Mouse (Mus musculus) cerebellum, adult 11-12 months (tissue): ENCODE results near the gene Sos2.

Experiments
- DNase-seq: peaks from one replicate; pipeline ENCODE4 v3.0.0; 2022

Sos2 gene

DNA sequence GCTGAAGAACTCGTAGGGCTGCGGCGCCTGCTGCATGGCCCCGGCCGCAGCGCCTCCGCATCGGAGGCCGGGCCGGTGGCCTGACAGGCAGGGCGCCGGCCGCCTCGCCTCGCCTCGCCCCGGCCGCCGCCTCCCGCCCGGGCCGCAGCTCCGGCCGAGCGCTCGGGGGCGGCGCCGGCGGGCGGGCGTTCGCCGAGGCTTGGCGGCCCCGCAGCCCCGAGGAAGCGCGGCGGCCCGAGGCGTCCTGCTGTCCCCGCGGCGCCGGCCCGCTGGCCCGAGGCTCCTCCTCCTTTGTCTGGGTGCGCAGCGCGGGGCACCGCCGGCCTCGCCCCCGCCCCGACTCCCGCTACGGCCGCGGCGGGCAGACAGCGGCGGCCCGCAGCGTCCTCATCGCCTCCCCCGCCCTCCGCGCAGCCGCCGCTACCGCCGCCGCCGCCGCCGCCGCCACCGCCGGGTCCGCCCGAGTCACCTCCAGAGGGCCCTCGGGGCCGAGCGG, at the start of gene Sos2:
TSS of gene Sos2 (minus strand) at position 287 of the 496 bp plus-strand sequence.
- peak; percentile 78 for DNase-seq

DNA sequence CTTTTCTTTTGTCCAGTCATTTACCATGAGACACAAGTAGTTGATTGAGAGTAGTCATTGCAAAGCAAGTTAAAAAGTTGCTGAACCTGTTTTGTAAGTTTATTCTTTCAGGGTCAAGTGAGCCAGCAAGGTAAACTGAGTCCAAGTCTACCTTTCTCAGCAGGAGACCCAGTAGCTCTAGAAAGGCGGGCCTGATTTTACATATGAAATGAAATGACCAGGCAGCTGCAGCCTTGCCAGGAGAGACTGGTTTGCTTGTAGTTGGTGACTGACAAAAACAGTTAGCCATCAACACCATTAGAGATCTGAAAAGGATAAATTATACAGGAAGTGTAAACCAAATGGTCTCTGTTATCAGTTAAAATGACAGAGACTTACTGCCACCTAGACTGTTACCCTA, 48.7 kb upstream of the Sos2 start:
- no peak for DNase-seq

DNA sequence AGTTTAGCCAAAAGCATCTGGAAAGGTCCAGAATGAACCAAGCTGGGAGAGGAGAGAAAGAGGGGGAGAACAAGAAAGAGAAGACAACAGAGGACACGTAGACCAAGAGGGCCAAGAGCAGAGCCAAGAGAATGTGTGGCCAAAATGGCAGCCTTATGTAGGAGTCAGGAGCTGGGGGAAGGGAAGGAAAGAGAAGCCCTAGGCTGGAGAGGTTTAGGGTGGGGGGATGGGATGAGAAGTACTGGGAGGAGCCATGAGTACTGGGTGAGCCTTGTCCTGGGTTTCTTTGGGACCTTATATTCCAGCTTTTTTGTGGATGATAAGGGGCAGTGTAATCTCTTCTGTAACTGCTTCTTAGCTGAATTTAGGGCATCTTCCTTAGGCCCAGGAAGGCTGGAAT, 47.6 kb upstream of the Sos2 start:
- DNase-seq: no peak

- DNase-seq: peak; percentile 96
Observed at GRCm38 (mm10) chr12:69724711-69725460, 43.2 kb upstream of the Sos2 start, which contains the start of the genes L2hgdh and Atp5s. Gene L2hgdh, minus strand, starts transcription at chr12:69724873. Gene Atp5s, plus strand, starts transcription at chr12:69724950.

- peak; percentile 17 for DNase-seq
Observed at GRCm38 (mm10) chr12:69724018-69724710, 42.5 kb upstream of the Sos2 start.

- peak; percentile 18 for DNase-seq
Observed at GRCm38 (mm10) chr12:69723376-69723775, 41.7 kb upstream of the Sos2 start.

DNA sequence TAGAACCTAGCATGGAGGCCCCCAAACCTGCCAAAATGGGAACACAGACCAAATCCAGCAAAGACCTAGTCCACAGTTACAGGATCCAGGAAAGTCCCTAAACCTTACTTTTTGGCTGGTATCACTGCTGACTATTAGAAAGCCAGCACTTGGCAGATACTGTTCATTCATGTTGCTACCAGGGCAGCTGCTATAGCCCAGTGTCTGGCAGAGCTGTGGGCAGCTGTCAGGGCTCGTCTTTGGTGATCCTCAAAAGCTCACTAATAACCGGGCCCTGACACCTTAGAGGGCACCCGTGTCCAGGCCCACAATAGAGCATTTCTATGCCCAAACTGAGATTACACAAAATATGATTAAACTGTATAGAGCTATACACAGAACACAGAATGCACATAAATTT, 41.2 kb upstream of the Sos2 start:
- no peak for DNase-seq

- no peak for DNase-seq
Observed at GRCm38 (mm10) chr12:69713628-69714027, 32.0 kb upstream of the Sos2 start.

- DNase-seq: no peak
Observed at GRCm38 (mm10) chr12:69704799-69705458, 23.3 kb upstream of the Sos2 start.

DNA sequence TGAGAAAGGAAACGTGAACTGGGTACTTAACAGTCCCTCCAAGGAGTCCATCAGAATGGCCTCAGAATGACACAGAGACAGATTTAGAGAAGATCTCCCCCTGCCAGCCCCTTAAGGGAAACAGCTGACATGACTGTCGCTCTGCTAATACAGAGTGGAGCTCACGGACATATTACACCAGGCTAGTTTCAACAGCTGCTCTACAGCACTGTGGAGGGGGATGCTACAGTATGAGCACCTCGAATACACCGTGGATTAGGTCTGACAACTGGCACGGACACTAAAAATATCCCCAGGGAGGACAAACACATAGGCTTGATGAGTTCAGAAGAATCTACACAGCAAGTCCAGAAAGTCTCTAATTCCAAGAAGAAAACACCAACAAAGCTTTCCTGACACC, 16.7 kb upstream of the Sos2 start:
- DNase-seq: no peak

- DNase-seq: no peak
Observed at GRCm38 (mm10) chr12:69696746-69697145, 15.1 kb upstream of the Sos2 start.

GRCm38 (mm10) chr12:69693471-69693870, 11.8 kb upstream of the Sos2 start:
- no peak for DNase-seq

GRCm38 (mm10) chr12:69690714-69691113, 9.1 kb upstream of the Sos2 start:
- DNase-seq: no peak

DNA sequence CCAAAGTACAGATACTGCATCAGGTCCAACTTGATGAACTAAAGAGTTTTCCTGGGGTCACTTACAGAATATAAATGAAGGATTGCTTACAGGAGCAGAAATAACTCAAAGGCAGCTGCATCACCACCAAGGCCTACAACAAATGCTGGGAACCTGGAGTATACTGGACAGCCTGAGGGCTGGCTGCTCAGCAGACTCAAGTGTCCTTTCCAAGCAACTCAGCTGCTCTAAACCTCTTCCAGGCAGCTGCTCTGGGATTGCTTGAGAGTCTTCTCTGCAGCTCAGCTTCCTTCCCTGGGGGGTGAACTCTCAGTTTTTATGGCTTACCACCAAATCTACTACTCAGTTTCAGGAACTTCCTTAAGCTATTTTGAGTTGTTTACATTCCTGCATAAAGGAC, 7.4 kb upstream of the Sos2 start:
- DNase-seq: no peak

- DNase-seq: no peak
Observed at GRCm38 (mm10) chr12:69688368-69688767, 6.7 kb upstream of the Sos2 start.

- peak; percentile 92 for DNase-seq
Observed at GRCm38 (mm10) chr12:69683537-69683936, 1.9 kb upstream of the Sos2 start.

DNA sequence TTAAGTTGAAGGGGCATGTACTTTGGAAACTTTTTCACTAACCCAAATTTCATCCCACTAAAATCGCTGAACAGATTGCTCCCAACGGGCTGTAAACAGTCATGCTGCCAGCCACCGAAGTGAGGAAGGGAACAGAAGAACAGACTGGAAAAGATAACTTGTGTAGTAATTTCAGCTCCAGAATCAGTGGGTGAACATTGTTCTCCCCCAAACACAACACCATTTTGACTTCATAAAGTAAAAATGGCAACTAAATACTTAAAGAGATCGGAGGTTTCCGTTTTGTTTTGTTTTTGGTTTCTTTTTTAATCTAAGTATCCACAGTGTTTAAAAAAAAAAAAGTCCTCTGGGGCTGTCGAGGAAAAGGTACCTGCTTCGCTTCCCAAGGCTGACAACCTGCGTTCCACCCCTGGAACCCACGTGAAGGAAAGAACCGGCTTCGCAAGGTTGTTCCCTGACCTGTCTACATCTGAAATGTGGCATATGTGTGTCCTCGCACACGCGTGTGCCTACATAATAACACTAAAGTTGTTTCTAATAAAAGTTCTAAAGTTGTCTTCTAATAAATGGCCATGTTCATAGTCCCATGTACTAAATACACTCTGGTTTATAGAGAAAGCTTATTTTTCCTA, 1.3 kb upstream of the Sos2 start:
- no peak for DNase-seq

DNA sequence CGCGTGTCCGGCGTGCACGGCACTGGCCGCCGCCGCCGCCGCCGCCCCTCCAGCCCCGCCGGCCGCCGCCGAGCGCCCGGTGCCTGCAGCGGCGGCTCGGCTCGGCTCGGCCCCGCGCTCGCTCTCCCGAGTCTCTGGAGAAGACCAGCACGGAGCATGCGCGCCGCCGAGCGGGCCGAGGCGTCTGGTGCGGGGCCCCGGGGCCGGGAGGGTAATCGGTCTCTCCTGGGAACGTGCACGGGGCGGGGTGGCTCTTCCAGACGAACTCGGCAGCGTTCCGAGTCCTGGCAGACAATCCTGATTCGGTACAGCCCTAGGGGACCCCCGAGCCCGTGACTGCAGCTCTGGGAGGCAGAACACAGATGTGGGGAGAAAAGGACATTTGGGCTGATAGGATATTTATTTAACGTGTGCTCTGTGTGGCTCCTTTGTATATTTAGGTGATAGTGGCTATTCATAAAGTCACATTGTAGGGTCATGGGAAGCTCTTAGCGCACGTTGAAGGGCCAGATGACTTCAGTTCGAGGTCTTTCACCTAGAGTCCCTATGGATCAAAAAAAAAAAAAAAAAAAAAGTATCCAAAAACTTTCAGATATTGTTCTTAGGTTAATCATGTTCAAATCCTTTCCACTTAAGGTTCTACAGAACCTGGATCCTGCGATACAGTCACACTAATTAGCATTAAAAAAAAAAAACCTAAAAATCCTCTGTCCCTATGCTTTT, 574 bp upstream of the Sos2 start:
- DNase-seq: peak; percentile 89

DNA sequence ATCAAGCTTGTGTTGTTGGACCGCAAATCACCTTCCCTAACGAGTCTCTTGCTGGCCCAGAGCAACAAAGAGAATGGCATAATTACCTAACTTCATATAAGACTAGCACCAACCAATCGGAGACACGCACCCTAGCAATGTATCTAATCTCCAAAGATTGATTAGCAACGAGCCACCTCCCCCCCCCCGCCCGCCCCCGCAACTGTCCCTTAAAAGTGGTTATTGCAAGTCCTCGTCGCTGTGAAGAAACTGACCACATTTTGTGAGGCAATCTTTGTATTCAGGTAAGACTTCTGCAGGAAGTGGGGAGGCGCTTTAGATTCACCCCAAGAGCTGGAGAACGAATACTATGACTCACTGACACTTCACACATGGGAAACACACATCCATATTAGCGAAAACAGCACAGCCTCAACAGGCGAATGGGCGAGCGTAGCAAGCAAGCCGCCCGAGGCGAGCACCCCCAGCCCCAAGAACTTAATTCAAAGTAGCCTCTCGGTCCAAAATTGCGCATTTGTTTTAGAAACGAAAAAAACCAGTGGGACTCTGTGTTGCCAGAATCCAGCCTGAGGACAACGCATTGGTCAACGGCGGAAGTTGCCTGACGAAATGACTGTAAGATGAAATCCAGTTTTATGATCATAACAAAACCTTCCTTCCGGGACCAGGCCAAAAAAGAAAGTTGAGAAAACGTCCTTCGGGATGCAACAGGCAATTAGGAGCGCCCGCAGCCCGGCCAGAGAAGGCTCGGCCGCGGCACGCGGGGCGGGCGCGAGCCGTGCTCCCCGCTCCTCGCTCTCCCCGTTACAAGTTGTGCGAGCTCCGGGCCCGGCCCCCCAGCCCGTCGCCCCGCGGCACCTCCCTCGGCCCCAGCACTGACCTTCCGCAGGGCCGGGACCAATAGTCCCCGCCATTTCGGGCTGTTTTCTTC, 752 bp downstream of the Sos2 start:
- peak; percentile 54 for DNase-seq

DNA sequence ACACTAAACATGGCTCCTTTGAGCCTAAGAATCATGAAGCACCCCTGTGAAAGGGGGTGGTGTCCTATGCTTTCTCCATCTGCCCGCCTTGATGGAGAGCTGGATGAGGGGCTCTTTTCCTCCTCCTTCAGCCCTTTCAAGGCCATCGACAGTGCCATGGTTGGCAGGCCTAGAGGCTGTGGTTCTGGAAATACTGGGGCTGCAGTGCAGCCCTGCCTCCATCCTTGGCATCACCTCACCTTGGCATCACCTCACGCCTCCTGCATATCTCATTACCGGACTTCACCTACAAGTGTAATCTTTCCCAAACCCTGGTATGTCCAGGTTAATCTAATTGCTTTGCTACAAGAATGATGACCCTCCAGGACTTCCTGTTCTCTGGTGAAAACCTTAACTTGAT, 5.5 kb downstream of the Sos2 start:
- DNase-seq: peak; percentile 41
